ENCODE assay signal across 25 mouse cellular contexts in genomic region chr4:70934140-70934539, GRCm38 (mm10).
DNase-seq lines count a peak whose midpoint lies in the region; ATAC-seq and TF ChIP-seq lines count a peak whose summit lies in the region.
"Had no signal": no experiment of that assay in that cellular context is flagged by ENCODE, and none has a peak within 500 bp of the region (broad histone marks: within the 10 kb centered on the region; RNA-seq: fewer than 3 reads in every experiment).

No protein-coding gene starts in this region.

- no peak overlapping the region for H3K9ac ChIP-seq in lung, embryonic 16.5 days (ENCODE audit: low read length)
- H3K9ac ChIP-seq in stomach, postnatal 0 days (ENCODE audit: low read length) = no peak overlapping the region
- H3K9ac ChIP-seq in intestine, postnatal 0 days (ENCODE audit: low read depth, low read length) = no peak overlapping the region
- H3K9ac ChIP-seq: embryonic facial prominence, embryonic 12.5 days; embryonic facial prominence, embryonic 15.5 days; heart, embryonic 13.5 days; hindbrain, embryonic 14.5 days had no signal

- peak; percentile 89 for ATAC-seq in lung, embryonic 16.5 days (ENCODE audit: low read depth)
- no peak for ATAC-seq in stomach, postnatal 0 days (ENCODE audit: low FRiP score, low TSS enrichment)
- no peak for ATAC-seq in intestine, postnatal 0 days
- ATAC-seq: forebrain, embryonic 14.5 days; Patski had no signal

- TF ChIP-seq EP300 in stomach, postnatal 0 days (optimal IDR thresholded peaks at IDR 0.05) = no peak

- peak; percentile 3 for DNase-seq in lung, adult 2 months
- DNase-seq in lung, postnatal 14 days = peak; percentile 25
- DNase-seq in lung, postnatal 4 days = peak; percentile 9 to 23
- no peak for DNase-seq in retina, embryonic 14.5 days (ENCODE audit: low spot score)
- no peak for DNase-seq in stomach, postnatal 0 days (ENCODE audit: low spot score)
- DNase-seq: adrenal gland, postnatal 10 days; adrenal gland, postnatal 36 days; B cell, adult 2 months; cerebellum, adult 18-20 months; cerebellum, adult 9-10 months; cerebellum, postnatal 25 days; gastrocnemius, postnatal 25 days; heart, adult 18-20 months; heart, postnatal 14 days; heart, postnatal 4 days had no signal

- H3K36me3 ChIP-seq in lung, embryonic 16.5 days (ENCODE audit: control insufficient read depth, insufficient read depth, low read length) = no peaks in the 10 kb centered on the region
- H3K36me3 ChIP-seq in stomach, postnatal 0 days (ENCODE audit: control insufficient read depth, insufficient read depth, low read length) = no peaks in the 10 kb centered on the region
- H3K36me3 ChIP-seq in intestine, postnatal 0 days (ENCODE audit: control insufficient read depth, insufficient read depth) = no peaks in the 10 kb centered on the region
- H3K36me3 ChIP-seq: embryonic facial prominence, embryonic 12.5 days; embryonic facial prominence, embryonic 15.5 days; G1E; heart, embryonic 13.5 days had no signal

- H3K27me3 ChIP-seq in lung, embryonic 16.5 days (ENCODE audit: control insufficient read depth, insufficient read depth, low read depth, low read length) = no peaks in the 10 kb centered on the region
- no peaks in the 10 kb centered on the region for H3K27me3 ChIP-seq in stomach, postnatal 0 days (ENCODE audit: control insufficient read depth, insufficient read depth, low read length)
- no peaks in the 10 kb centered on the region for H3K27me3 ChIP-seq in intestine, postnatal 0 days (replicated peaks; ENCODE audit: control insufficient read depth, insufficient read depth, low read length)
- H3K27me3 ChIP-seq: CH12.LX; embryonic facial prominence, embryonic 12.5 days; embryonic facial prominence, embryonic 15.5 days; heart, embryonic 13.5 days; Patski had no signal

- no peaks in the 10 kb centered on the region for H3K9me3 ChIP-seq in lung, embryonic 16.5 days (ENCODE audit: control insufficient read depth, low read length)
- H3K9me3 ChIP-seq in stomach, postnatal 0 days (ENCODE audit: control insufficient read depth, low read length) = no peaks in the 10 kb centered on the region
- no peaks in the 10 kb centered on the region for H3K9me3 ChIP-seq in intestine, postnatal 0 days (ENCODE audit: control insufficient read depth)
- H3K9me3 ChIP-seq: embryonic facial prominence, embryonic 12.5 days; embryonic facial prominence, embryonic 15.5 days; G1E; heart, embryonic 13.5 days had no signal

- H3K4me3 ChIP-seq in lung, adult 2 months (replicated peaks; ENCODE audit: extremely low read depth, low read depth, low read length) = no peak overlapping the region
- H3K4me3 ChIP-seq in lung, embryonic 16.5 days (ENCODE audit: low read length) = no peak overlapping the region
- H3K4me3 ChIP-seq in stomach, postnatal 0 days (ENCODE audit: low read depth, low read length) = no peak overlapping the region
- no peak overlapping the region for H3K4me3 ChIP-seq in intestine, postnatal 0 days (ENCODE audit: low read depth, low read length)
- H3K4me3 ChIP-seq: embryonic facial prominence, embryonic 12.5 days; embryonic facial prominence, embryonic 15.5 days; heart, embryonic 13.5 days had no signal

- TF ChIP-seq POLR2A in lung, adult 2 months (IDR thresholded peaks at IDR 0.05; ENCODE audit: borderline replicate concordance, extremely low read depth, low read depth, low read length) = no peak

- TF ChIP-seq CTCF in lung, adult 2 months (IDR thresholded peaks at IDR 0.05; ENCODE audit: insufficient read depth, low read length) = no peak
- no peak for TF ChIP-seq CTCF in stomach, postnatal 0 days (IDR thresholded peaks at IDR 0.05; ENCODE audit: low read depth)
- no peak for TF ChIP-seq CTCF in intestine, postnatal 0 days (IDR thresholded peaks at IDR 0.05; ENCODE audit: low read depth)

- H3K27ac ChIP-seq in lung, embryonic 16.5 days (ENCODE audit: low read length) = no peak overlapping the region
- H3K27ac ChIP-seq in stomach, postnatal 0 days (replicated peaks) = no peak overlapping the region
- H3K27ac ChIP-seq in intestine, postnatal 0 days (ENCODE audit: low read depth, low read length) = no peak overlapping the region
- H3K27ac ChIP-seq: embryonic facial prominence, embryonic 12.5 days; embryonic facial prominence, embryonic 15.5 days; heart, embryonic 13.5 days; hindbrain, embryonic 14.5 days had no signal

- no peak overlapping the region for H3K4me2 ChIP-seq in lung, embryonic 16.5 days (ENCODE audit: low read depth, low read length)
- no peak overlapping the region for H3K4me2 ChIP-seq in stomach, postnatal 0 days (replicated peaks; ENCODE audit: low read depth)
- H3K4me2 ChIP-seq in intestine, postnatal 0 days (replicated peaks; ENCODE audit: low read depth) = no peak overlapping the region
- H3K4me2 ChIP-seq: embryonic facial prominence, embryonic 12.5 days; embryonic facial prominence, embryonic 15.5 days; heart, embryonic 13.5 days; hindbrain, embryonic 14.5 days had no signal

- H3K4me1 ChIP-seq in lung, adult 2 months (ENCODE audit: control insufficient read depth, insufficient read depth, low read length) = no peaks in the 10 kb centered on the region
- H3K4me1 ChIP-seq in lung, embryonic 16.5 days (replicated peaks; ENCODE audit: control insufficient read depth, insufficient read depth, low read length) = no peaks in the 10 kb centered on the region
- H3K4me1 ChIP-seq in stomach, postnatal 0 days (replicated peaks; ENCODE audit: control insufficient read depth, insufficient read depth) = no peaks in the 10 kb centered on the region
- no peaks in the 10 kb centered on the region for H3K4me1 ChIP-seq in intestine, postnatal 0 days (replicated peaks; ENCODE audit: control insufficient read depth, insufficient read depth, low read length)
- H3K4me1 ChIP-seq: embryonic facial prominence, embryonic 12.5 days; embryonic facial prominence, embryonic 15.5 days; heart, embryonic 13.5 days had no signal

Comparison
In these comparisons a context has a peak if more than half of its experiments do, and no peak if none do; other contexts are left out.
1. DNase-seq: peak in lung, adult 2 months (single experiment), lung, postnatal 14 days (single experiment) and lung, postnatal 4 days (2 of 2); none in retina, embryonic 14.5 days (single experiment) and stomach, postnatal 0 days (single experiment).